Mouse (Mus musculus) Patski (cell line): ENCODE data around the gene Cul9. TPM values are rescaled to one million over a fixed set of nuclear protein-coding genes. Genes with fewer than 3 reads are reported as not detected.
A peak's percentile ranks its signal among the peaks of the same experiment; 100 is the strongest.

Experiments
- ATAC-seq: fragments of 100-300 bp; one replicate; pipeline ENCODE4 v1.8.0; 2021
- CTCF ChIA-PET: fragments of 350-600 bp; sonication (Branson Sonifier 250); formaldehyde crosslinking; loops from one replicate; lab custom pipeline; 2022; ENCODE audit warnings: inconsistent platforms; lab: Charles Lee
- POLR2A ChIA-PET: fragments of 350-600 bp; sonication (Branson Sonifier 250); formaldehyde crosslinking; loops from one replicate; lab custom pipeline; 2022; ENCODE audit warnings: antibody characterized with exemption, inconsistent platforms; lab: Charles Lee
- DNase-seq: peaks from one replicate; pipeline ENCODE4 v3.0.0-alpha.2; 2011; ENCODE audit warnings: low read depth, low spot score
- H3K27me3 ChIP-seq: fragments of 371-371 bp; one replicate; pipeline ENCODE4 v1.5.1; 2021
- CTCF ChIP-seq: fragments of 100-300 bp; IDR thresholded peaks from one replicate; pipeline ENCODE4 v1.5.1; 2021
- in situ Hi-C: fragments of 300-500 bp; cut with MboI; formaldehyde crosslinking; loops from 3 replicates; pipeline ENCODE4 v1.11.1; 2018; ENCODE audit warnings: low pct_unique_long_range_greater_than_20kb, mixed read lengths
- polyA plus RNA-seq: library from polyadenylated mRNA; unstranded; gene quantifications from one replicate; pipeline ENCODE4 v1.2.3, GENCODE M21; 2021

The Cul9 gene
- polyA plus RNA-seq, 1 experiment from 2014 or later, result 34.3 TPM

- ATAC-seq (no peak), DNase-seq (no peak)
- no peak for TF ChIP-seq CTCF
- in situ Hi-C loops, result no loop called here
- ChIA-PET POLR2A (interaction anchor here (1.9 kb wide), 1 partner anchor 10 kb away, joined by 7 read pairs; no protein-coding TSS in a partner anchor), CTCF (interaction anchor here (1.8 kb wide), 1 partner anchor 22 kb away, joined by 4 read pairs; no protein-coding TSS in a partner anchor)
- H3K27me3 ChIP-seq, result no peaks in the 10 kb centered on the region
Measured at GRCm38 (mm10) chr17:46546995-46547394, 807 bp upstream of the Cul9 start.

GRCm38 (mm10) chr17:46546591-46546990 lies 403 bp upstream of the Cul9 start:
- DNase-seq, result no peak
- TF ChIP-seq CTCF, result no peak
- no peaks in the 10 kb centered on the region for H3K27me3 ChIP-seq
- no peak for ATAC-seq
- POLR2A ChIA-PET, result interaction anchor here (1.9 kb wide), 1 partner anchor 9 kb away, joined by 7 read pairs; no protein-coding TSS in a partner anchor
- CTCF ChIA-PET, result interaction anchor here (1.8 kb wide), 1 partner anchor 21 kb away, joined by 4 read pairs; no protein-coding TSS in a partner anchor
- in situ Hi-C loops, result no loop called here

GRCm38 (mm10) chr17:46543661-46544060 lies 2.5 kb downstream of the Cul9 start:
- H3K27me3 ChIP-seq, result no peaks in the 10 kb centered on the region
- ChIA-PET POLR2A (no interaction called here), CTCF (no interaction called here)
- no peak for ATAC-seq
- no peak for DNase-seq
- in situ Hi-C loops, result no loop called here
- TF ChIP-seq CTCF, result no peak

- ATAC-seq (peak; percentile 28), DNase-seq (no peak)
- no peaks in the 10 kb centered on the region for H3K27me3 ChIP-seq
- TF ChIP-seq CTCF, result no peak
- ChIA-PET POLR2A (no interaction called here), CTCF (interaction anchor here (0.7 to 1.6 kb wide), 6 partner anchors 10 to 26 kb away, joined by 3 to 4 read pairs (median 4); partner anchors contain the start of gene Cul9)
- in situ Hi-C loops, result no loop called here
Measured at GRCm38 (mm10) chr17:46525579-46526307, 20.4 kb downstream of the Cul9 start.

GRCm38 (mm10) chr17:46525065-46525464 lies 21.1 kb downstream of the Cul9 start:
- POLR2A ChIA-PET, result no interaction called here
- ATAC-seq (no peak), DNase-seq (no peak)
- in situ Hi-C loops, result no loop called here
- CTCF ChIA-PET, result interaction anchor here (0.8 to 1.6 kb wide), 5 partner anchors 9 to 27 kb away, joined by 3 to 4 read pairs (median 4); partner anchors contain the start of gene Cul9
- TF ChIP-seq CTCF, result no peak
- no peaks in the 10 kb centered on the region for H3K27me3 ChIP-seq

- no peak for TF ChIP-seq CTCF
- ATAC-seq (no peak), DNase-seq (no peak)
- H3K27me3 ChIP-seq, result no peaks in the 10 kb centered on the region
- CTCF ChIA-PET, result no interaction called here
- in situ Hi-C loops, result no loop called here
- POLR2A ChIA-PET, result no interaction called here
Measured at GRCm38 (mm10) chr17:46521963-46522668, 24.1 kb downstream of the Cul9 start.

GRCm38 (mm10) chr17:46521174-46521573 lies 25.0 kb downstream of the Cul9 start:
- ATAC-seq, result no peak
- ChIA-PET POLR2A (no interaction called here), CTCF (no interaction called here)
- H3K27me3 ChIP-seq, result no peaks in the 10 kb centered on the region
- in situ Hi-C loops, result no loop called here
- no peak for TF ChIP-seq CTCF
- DNase-seq, result no peak

GRCm38 (mm10) chr17:46520385-46520979 lies 25.7 kb downstream of the Cul9 start:
- no peaks in the 10 kb centered on the region for H3K27me3 ChIP-seq
- ChIA-PET POLR2A (no interaction called here), CTCF (no interaction called here)
- in situ Hi-C loops, result no loop called here
- TF ChIP-seq CTCF, result no peak
- ATAC-seq, result no peak
- no peak for DNase-seq

- no peak for ATAC-seq
- CTCF ChIA-PET, result no interaction called here
- in situ Hi-C loops, result no loop called here
- DNase-seq, result no peak
- no peaks in the 10 kb centered on the region for H3K27me3 ChIP-seq
- POLR2A ChIA-PET, result no interaction called here
- TF ChIP-seq CTCF, result no peak
Measured at GRCm38 (mm10) chr17:46519971-46520370, 26.2 kb downstream of the Cul9 start.

GRCm38 (mm10) chr17:46513329-46513728 lies 32.9 kb downstream of the Cul9 start:
- no peak for ATAC-seq

More at GRCm38 (mm10) chr17:46513329-46513728, 32.9 kb downstream of the Cul9 start:
- no peak for DNase-seq
- ChIA-PET POLR2A (no interaction called here), CTCF (no interaction called here)
- no peak for TF ChIP-seq CTCF
- in situ Hi-C loops, result no loop called here
- H3K27me3 ChIP-seq, result no peaks in the 10 kb centered on the region
